Mouse (Mus musculus) v-Abl transformed pro-B cells (cell line): ENCODE data around the gene Slc2a3.
"Not testable (repeated sequence)": the region's sequence is repeated elsewhere in the genome, so short reads cannot be mapped to it uniquely, and the experiment has no call there.

ENCODE experiments used
- in situ Hi-C, 2 experiments: fragments of 400-800 bp; cut with MboI; formaldehyde crosslinking; loops; one replicate each; pipeline ENCODE4 v1.15.1; 2025; ENCODE audit not compliant: unreplicated experiment in 2 of 2

Gene Slc2a3

DNA sequence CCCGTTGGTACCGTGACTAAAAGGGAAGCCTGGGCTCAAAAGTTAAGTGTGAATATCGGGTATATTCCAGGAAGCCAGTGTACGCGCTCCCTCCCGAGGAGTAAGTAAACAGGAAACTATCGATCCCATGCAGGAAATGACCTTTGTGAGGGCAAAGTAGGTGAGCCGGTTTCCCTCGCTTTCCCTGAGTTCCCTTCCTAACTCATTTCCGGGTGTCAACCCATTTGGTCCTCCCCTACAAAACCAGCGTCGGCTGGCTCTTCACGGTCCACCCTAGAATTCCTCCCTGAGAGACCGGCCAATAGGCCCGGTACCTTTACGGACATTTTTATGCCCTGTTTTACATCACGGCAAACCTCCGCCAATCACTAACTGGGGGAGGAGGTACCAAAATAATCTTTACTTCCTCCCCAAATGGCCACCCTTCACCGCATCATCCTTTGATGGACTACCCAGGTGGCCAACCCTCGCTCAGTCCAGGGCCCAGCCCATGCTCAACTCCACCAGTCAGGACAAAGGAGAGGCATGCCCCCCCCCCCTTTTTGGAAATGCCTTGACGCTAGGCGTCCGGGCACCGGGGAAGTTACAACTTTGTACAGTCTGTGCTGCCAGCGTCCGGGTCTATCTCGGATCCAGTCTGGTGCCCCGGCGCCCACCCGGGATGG is 9.3 kb upstream of the Slc2a3 start:
- in situ Hi-C loops = loop anchor here (10.0 to 25.0 kb wide), 3 partner anchors 1452 to 1604 kb away; partner anchors contain the start of gene Pex5 (in 1 of the 2)

DNA sequence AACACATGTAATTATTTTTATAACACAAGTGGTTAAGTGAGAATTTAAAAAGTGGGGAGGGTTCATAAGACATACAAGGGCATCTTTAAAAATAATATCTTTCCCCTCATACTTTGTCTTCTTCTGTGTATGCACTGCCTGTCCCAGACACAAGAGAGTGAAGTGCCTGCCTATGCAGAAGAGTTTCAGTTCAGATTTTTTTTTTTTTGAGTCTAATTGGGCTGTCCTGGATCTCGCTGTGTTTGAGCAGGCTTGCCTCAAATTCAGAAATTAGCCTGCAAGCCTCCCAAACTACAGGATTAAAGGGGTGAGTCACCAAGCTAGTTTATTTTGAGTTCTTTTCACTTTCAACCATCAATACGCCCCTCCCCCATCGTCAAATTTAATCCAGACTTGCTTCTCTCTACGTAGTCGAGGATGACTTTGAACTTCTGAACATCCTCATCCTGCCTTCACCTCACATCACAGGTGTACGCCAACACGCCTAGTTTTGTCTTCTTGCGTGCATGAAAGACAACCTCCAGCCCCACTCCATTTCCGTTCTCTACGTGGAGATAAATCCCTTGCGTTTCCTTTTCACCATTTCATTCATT is 8.7 kb upstream of the Slc2a3 start:
- in situ Hi-C loops = loop anchor here (10.0 to 25.0 kb wide), 3 partner anchors 1452 to 1605 kb away; partner anchors contain the start of gene Pex5 (in 1 of the 2)

DNA sequence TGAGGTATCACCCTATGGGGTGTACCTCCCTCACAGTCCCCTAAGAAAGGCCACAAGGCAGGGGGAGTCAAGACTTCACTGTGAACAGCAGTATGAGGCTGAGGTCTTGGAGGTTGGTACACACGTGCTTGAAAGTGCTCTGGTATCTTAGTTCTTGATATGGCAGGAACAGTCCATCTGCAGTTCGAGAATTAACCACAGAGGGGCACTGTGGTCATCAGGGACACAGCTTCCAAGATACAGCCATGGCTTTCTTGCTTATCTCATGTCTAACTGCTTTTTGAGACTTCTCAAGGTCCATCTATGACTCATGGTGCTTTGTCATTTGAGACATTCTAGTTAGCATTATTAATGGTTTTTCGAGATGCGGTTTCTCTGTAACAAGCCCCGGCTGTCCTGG is 3.0 kb upstream of the Slc2a3 start:
- in situ Hi-C loops = loop anchor here (10.0 to 25.0 kb wide), 2 partner anchors 310 to 1458 kb away; partner anchors contain the start of gene Rimklb (in 1 of the 2)

DNA sequence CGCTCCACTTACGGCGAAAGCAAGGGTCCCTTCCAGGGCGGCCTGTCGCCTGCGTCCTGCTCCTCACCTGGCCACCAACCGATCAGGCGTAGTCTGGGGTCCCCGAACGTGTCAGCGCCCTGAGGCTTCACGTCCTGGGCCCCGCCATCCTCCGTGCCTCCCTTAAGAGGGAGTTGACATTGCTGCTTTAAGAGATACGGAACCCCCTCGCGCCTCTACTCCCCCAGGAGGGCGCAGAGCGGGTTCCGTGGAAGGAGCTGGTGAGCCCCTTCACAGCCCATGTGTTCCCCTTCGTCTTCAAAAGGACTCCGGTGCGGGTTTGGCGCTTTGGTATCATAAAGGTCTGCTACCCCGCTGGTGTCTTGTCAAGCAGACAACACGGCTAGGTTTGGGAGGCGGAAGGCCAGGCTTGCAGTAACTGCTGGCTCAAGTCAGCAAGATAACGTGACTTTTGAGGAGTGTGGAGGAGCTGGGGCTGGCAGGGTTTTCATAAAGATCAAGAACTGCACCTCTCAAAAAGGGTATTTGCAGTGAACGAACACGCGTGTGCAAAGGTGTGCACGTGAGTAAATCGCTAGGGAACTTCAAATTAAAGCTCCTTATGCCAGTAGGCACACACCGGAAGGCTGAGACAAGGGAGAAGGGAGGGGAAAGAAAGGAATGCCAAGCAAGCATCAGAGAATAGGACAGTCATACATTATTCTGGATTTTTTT is 518 bp upstream of the Slc2a3 start:
- in situ Hi-C loops = loop anchor here (10.0 to 25.0 kb wide), 2 partner anchors 307 to 1460 kb away; partner anchors contain the start of gene Rimklb (in 1 of the 2)

DNA sequence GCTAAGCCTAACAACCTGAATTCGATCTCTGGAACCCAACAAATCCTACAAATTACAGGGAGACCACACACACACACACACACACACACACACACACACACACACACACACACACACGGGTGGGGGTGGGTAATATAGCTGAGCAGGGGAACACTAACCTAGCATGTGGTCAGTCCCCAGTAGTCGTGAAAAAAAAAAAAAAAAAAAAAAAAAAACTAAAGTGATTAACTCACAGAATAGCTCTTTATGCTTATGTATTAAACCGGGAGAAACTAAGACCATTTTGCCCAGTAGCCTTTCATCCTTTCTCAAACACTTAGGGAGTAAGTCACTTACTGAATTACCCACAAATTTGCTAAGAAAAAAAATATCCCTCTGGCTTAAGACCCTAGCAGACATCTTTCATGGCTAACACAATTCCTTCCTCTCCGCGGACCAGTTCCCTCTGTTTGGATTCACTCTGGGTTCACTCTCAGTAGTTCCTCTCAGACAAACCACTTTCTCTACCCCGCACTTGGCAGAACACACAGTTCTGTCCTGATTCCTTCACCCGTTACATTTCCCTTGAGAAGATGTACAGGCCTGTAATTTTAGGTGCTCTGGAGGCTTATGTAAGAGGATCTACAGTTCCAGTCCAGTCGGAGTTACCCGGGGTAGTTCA is 670 bp downstream of the Slc2a3 start:
- in situ Hi-C loops = loop anchor here (10.0 to 25.0 kb wide), 2 partner anchors 306 to 1462 kb away; partner anchors contain the start of gene Rimklb (in 1 of the 2)

DNA sequence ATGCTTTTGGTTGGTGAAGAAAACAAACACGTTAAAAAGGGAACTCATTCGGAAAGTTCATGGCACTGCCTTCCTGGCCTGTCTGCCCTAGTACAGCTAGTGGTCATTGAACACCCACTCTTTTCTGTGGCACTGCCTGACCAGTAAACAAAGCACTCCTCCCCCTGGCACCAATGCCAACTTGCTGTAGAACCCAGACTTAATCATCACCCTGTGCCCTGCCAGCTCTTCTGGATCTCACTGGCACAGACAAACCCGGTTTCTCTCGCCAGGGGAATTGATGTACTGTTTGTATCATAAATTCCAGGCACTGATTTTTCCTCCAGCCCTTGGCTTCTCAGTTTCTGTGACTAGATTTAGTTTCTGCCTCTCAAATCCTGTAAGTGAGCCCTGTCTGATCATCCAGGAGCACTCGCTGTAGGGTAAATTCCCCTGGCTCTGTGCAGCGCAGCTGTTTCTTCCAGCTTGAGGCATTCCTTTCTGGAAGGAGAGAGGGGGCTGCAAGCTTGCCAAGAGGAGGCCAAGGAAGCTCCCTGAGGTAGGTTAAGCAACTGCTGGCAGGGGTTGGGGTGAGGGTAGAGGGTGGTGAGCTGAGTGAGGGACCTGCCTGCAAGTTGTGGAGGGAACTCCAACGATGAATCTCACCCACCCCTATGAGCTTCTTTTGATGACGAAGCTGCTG is 6.0 kb downstream of the Slc2a3 start:
- in situ Hi-C loops = loop anchor here in 1 of 2 experiments (25.0 kb wide), 1 partner anchor 1467 kb away; no protein-coding TSS in a partner anchor

DNA sequence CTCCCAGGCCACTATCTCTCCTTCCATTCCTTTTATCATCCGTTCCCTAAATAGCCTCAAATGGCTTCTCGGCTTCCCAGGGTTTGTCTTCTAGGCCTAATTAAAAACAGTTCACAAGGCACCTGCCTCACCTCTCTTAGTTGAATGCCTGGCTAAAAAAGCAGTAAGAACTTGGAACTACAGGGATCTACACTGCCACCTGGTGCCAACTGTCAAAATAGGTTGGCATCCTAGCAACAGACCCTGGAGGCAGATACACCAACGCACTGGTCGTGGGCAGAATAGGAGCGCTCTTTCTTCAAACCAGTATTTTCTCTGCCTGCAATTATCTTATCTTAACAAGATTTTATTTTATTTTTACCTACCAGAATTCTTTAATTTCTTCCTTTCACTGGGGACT is 15.2 kb downstream of the Slc2a3 start:
- in situ Hi-C loops = loop anchor here (10.0 to 25.0 kb wide), 2 partner anchors 291 to 1476 kb away; partner anchors contain the start of gene Rimklb (in 1 of the 2)

DNA sequence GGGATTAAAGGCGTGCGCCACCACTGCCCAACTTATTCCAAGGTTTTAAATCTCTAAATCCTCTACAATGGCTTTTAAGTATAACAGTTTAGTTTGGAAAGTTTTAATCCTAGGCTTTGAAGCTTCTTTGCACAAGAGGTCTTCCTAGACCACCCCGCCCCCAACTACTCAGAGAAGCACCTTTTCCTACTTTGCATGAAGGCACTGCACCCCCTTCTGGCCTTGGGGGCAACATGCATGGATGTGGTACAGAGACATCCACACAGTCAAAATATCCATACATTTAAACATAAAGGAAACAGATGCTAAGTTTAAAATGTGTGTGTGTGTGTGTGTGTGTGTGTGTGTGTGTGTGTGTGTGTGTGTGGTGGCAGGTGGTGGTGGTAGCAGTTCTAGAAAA is 16.6 kb downstream of the Slc2a3 start:
- in situ Hi-C loops = loop anchor here (10.0 to 25.0 kb wide), 2 partner anchors 290 to 1477 kb away; partner anchors contain the start of gene Rimklb (in 1 of the 2)

DNA sequence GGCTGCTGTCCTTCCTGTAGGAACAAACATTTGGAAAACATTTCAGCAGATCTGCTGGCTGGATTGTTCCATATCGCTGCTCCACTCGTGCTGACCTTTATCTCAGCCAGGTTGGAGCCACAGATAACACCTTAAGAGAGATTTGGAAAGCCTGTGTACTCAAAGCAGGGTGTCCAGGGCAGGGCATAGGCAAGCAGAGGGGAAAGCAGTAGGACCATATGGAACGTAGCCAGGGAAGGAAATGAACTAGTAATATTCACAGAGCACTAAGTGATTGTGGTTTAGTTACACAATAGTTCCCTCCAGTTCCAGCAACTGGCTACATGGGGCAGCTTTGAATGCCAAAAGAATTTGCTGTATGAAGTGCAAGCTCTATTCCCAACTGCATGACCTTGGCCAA is 19.3 kb downstream of the Slc2a3 start:
- in situ Hi-C loops = loop anchor here (10.0 to 25.0 kb wide), 2 partner anchors 287 to 1480 kb away; partner anchors contain the start of gene Rimklb (in 1 of the 2)

DNA sequence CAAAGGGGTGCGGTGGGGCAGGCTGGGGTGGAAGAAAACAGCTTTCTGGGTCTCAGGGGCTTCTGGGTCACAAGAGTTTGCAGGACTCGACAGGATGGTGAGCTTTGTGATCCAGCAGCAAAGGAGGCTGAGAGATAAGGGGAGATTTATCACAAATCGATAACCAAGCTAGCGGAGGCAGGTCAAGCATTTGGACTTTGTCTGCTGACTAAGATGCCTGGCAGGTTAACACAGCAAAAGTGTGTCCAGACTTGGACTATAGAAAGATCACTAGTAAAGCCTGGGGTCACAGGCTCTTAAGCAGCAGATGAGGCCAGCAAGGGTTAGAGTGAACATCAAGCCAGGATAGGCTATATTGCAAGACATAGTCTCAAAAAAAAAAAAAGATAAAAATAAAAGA is 20.3 kb downstream of the Slc2a3 start:
- in situ Hi-C loops = loop anchor here (10.0 to 25.0 kb wide), 2 partner anchors 286 to 1481 kb away; partner anchors contain the start of gene Rimklb (in 1 of the 2)

DNA sequence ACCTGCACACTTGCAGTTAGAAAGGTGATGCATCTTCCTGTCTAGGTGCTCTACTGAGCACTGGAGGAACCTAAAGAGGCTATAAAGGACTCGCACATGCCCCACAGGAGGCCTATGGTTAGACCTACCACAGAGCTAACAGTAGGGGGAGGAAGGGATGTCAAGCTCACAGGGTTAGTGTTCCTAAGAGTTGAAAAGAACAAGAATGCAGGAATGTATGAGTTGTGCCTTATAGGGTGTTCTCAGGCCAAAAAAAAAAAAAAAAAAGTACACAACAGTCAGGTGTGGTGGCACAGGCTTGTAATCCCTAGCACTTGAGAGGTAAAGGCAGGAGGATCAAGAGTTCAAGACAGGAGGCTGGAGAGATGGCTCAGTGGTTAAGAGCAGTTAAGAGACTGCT is 21.5 kb downstream of the Slc2a3 start:
- in situ Hi-C loops = loop anchor here (10.0 to 25.0 kb wide), 2 partner anchors 285 to 1482 kb away; partner anchors contain the start of gene Rimklb (in 1 of the 2)

DNA sequence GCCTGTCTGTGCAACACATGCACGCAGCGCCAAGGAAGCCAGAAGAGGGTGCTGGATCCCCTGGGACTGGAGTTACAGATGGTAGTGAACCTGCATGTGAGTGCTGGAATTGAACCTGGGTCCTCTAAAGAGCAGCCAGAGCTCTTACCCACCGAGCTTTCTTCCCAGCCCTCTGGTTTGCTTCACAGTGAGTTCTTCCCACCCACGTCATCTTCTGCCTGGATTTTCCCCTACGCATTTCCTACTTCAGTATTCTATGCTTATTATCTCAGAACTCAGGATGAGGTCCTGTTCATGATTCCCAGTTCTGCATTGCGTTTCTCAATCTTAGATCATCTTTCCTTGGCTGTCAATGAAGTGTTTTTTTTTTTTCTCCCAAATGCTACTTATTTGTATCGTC is 25.4 kb downstream of the Slc2a3 start:
- in situ Hi-C loops = loop anchor here in 1 of 2 experiments (25.0 kb wide), 1 partner anchor 1486 kb away; no protein-coding TSS in a partner anchor

DNA sequence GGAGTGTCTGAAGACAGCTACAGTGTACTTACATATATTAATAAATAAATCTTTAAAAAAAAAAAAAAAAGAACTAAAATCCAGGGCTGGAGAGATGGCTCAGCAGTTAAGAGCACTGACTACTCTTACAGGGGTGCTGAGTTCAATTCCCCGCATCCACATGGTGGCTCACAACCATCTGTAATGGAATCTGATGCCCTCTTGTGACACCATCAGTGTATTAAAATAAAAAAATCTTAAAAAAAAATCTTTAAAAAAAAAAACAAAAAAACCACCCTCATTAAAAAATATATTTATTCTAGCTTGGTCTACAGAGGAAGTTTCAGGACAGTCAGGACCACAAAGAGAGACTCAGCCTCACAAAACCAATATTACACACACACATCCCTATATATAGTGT is 27.1 kb downstream of the Slc2a3 start:
- in situ Hi-C loops = no loop called here

DNA sequence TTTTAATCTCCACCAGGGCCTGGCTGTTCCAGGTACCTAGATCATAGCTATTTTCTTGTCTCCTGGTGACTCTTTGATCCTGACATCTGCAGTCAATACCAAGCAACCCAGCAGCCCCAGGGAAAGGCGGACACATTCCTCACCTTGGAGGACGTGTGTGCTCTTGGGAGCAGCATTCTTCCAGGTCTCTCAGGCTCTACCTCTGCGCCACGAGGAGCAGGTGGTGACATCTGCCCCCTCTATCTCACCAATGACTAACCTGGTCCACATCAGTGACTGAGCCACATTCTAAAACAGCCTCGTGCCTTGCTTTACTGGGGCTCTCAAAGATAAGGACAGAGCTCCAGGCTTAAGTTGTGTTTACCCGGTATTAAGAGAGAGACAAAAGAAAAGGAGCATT is 28.7 kb downstream of the Slc2a3 start:
- in situ Hi-C loops = no loop called here

DNA sequence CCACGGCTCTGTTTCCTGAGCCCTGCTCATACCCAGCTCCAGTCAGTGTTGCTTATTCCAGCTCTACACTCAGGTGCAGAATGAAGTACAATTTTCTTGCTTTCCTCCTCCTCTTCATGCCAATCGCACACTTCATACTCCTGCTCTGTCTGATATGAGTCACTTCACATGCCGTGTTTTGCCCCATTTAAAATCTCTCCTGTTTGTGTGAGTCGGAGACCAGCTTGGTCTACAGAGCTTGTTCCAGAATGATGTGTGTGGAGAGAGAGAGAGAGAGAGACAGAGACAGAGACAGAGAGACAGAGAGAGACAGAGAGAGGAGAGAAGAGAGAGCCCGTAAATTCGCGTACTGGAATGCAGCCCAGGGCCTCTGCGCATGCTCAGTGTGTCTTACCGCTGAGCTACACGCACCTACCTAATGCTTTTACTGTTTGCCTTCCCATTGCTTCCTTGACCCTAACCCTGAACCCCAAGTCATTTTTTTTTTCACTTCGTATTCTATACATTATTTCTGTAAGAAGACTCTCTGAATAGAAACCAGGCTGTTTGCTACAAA is 30.6 kb downstream of the Slc2a3 start:
- in situ Hi-C loops = no loop called here

DNA sequence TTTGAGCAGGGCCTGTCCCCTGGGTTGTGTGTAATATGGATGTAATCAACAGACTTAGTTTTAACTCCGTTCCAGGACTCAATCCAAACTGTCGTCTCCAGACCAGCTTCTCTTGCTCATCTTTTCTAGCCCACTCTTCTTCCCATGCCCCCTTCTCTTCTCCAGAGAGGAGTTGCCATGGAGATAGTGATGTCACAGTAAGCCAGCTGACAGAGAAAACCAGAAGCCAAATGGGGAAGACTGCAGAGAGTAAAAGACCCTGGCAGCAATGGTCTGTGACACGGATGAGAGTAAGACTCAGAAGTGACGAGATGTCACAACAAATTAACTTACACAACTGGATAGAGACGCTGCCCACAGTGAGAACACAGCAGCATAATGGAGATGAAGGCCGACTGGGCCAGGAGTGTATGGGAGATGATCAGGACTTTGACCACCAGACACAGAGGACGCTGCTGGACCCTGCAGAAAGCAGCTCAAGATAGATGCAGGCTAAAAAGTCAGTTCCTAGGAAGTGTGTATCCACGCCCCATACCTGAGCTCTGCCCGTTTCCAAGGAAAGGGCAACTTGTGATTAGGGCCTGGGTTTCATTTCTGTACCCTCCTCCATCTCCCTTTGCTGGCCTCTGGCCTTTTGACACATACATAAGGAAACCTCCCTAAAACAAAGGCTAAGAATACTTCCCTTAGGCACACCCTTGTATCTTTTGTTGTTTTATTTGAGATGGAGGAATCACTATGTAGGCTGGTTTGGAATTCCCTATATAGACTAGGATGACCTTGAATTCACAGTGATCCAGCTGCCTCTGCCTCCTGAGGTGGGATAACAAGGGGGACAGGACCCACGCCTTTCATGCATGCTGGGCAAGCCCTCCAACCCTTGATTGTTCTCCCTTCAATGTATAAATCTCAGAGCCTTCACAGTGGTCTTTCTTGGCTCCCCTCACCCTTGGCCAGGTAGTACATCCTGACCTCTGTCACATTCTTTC is 31.4 kb downstream of the Slc2a3 start:
- in situ Hi-C loops = no loop called here

DNA sequence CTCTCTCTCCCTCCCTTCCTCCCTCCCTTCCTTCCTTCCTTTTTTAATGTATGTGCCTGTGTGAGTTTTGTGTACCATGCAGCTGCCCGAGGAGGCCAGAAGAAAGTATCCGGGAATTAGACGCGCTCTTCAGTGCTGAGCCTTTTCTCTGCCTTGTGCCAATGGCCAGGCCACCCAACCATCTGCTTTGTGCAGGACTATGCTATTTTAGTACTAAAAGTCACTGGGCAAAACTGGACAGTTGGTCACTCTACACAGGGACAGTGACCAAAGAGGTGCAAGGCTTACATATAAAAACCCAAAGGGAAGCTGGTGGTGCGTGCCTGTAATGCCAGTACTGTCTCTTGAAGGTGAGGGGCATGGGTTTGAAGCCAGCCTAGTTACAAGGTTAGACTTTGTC is 33.2 kb downstream of the Slc2a3 start:
- in situ Hi-C loops = no loop called here

DNA sequence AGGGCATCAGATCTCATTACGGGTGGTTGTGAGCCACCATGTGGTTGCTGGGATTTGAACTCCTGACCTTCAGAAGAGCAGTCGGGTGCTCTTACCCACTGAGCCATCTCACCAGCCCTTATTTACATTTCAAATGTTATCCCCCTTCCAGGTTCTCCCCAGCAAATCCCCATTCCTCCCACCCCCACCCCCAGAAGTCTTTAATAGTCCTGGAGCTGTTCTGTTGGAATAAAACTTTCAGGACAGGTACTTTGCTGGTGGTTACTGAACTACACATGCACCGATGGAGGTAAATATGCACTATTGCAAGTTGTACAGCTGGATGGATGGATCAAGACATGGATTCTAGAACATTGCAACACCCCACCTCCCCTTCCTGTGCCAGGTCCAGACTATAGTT is 34.4 kb downstream of the Slc2a3 start:
- in situ Hi-C loops = not testable (repeated sequence)
